Mouse (Mus musculus): Measurements from ENCODE around the gene Vegfb.

DNA sequence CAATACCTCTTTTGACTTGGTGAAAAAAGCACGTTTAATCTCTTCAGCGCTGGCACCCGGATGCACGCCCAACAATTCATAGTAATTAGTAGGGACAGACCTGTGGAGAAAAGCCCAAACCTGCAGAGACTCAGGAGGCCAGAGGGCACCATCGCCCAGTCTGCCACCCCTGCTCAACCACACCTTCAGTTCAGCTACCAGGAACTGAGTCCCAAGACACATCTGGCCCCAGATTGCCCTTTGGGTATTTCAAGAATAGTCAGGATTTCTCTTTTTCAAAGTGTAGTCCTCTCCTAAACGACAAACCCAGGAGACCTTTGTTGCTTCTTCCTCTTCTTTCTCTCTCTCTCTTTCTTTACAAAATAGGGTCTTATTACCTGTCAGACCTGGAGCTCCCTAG lies 3.3 kb upstream of the Vegfb start:
- no peak for TF ChIP-seq ZNF384 (IDR thresholded peaks at IDR 0.05; ENCODE audit: low read depth, low read length)
- no peak for TF ChIP-seq CHD2 (IDR thresholded peaks at IDR 0.05; ENCODE audit: low read depth, low read length)
- TF ChIP-seq HCFC1 (IDR thresholded peaks at IDR 0.05; ENCODE audit: borderline replicate concordance, insufficient read depth, low read length): no peak
